Mouse (Mus musculus): Measurements from ENCODE around the gene Coq10b. TPM values are rescaled to one million over a fixed set of nuclear protein-coding genes. Genes with fewer than 3 reads are reported as not detected.

Gene Coq10b
- total and polyA plus RNA-seq, 2 experiments from 2014 or later, result 15.1 to 23.3 TPM

GRCm38 (mm10) chr1:55107644-55108043, 55.1 kb downstream of the Coq10b start:
- no peak for DNase-seq (ENCODE audit: low spot score)
- Histone ChIP-seq H3K9ac (replicated peaks; ENCODE audit: low read length) (no peak overlapping the region), H3K9me3 (ENCODE audit: low read length) (no peaks in the 10 kb centered on the region), H3K4me1 (ENCODE audit: insufficient read depth, low read length) (no peaks in the 10 kb centered on the region), H3K4me3 (ENCODE audit: low read length) (no peak overlapping the region), H3K27ac (no peak overlapping the region), H3K27me3 (ENCODE audit: insufficient read depth, low read length) (no peaks in the 10 kb centered on the region), H3K36me3 (ENCODE audit: insufficient read depth, low read length) (no peaks in the 10 kb centered on the region), H3K4me2 (ENCODE audit: low read depth, low read length) (no peak overlapping the region)
- no peak for TF ChIP-seq CTCF (IDR thresholded peaks at IDR 0.05; ENCODE audit: low read depth)
- WGBS, result 87% methylated on average over 1 of the region's 1 CpGs
- ATAC-seq, result no peak

- H3K9ac ChIP-seq (replicated peaks; ENCODE audit: low read length), result no peak overlapping the region
- no peaks in the 10 kb centered on the region for H3K27me3 ChIP-seq (ENCODE audit: insufficient read depth, low read length)
- H3K27ac ChIP-seq, result no peak overlapping the region
- no peaks in the 10 kb centered on the region for H3K36me3 ChIP-seq (ENCODE audit: insufficient read depth, low read length)
- ATAC-seq (no peak), DNase-seq (ENCODE audit: low spot score) (no peak)
- no peak overlapping the region for H3K4me3 ChIP-seq (ENCODE audit: low read length)
- H3K9me3 ChIP-seq (ENCODE audit: low read length), result no peaks in the 10 kb centered on the region
- 34% methylated on average over 2 of the region's 2 CpGs for WGBS
- no peaks in the 10 kb centered on the region for H3K4me1 ChIP-seq (ENCODE audit: insufficient read depth, low read length)
- H3K4me2 ChIP-seq (ENCODE audit: low read depth, low read length), result no peak overlapping the region
- no peak for TF ChIP-seq CTCF (IDR thresholded peaks at IDR 0.05; ENCODE audit: low read depth)
Observed at GRCm38 (mm10) chr1:55108473-55108872, 55.9 kb downstream of the Coq10b start.

GRCm38 (mm10) chr1:55109066-55109766, 56.6 kb downstream of the Coq10b start:
- H3K27ac ChIP-seq, result no peak overlapping the region
- ATAC-seq, result no peak
- no peak for TF ChIP-seq CTCF (IDR thresholded peaks at IDR 0.05; ENCODE audit: low read depth)
- H3K36me3 ChIP-seq (ENCODE audit: insufficient read depth, low read length), result no peaks in the 10 kb centered on the region
- H3K4me3 ChIP-seq (ENCODE audit: low read length), result no peak overlapping the region
- 92% methylated on average over 4 of the region's 4 CpGs for WGBS
- no peak overlapping the region for H3K4me2 ChIP-seq (ENCODE audit: low read depth, low read length)
- no peak for DNase-seq (ENCODE audit: low spot score)
- H3K9me3 ChIP-seq (ENCODE audit: low read length), result no peaks in the 10 kb centered on the region
- H3K9ac ChIP-seq (replicated peaks; ENCODE audit: low read length), result no peak overlapping the region
- no peaks in the 10 kb centered on the region for H3K27me3 ChIP-seq (ENCODE audit: insufficient read depth, low read length)
- H3K4me1 ChIP-seq (ENCODE audit: insufficient read depth, low read length), result no peaks in the 10 kb centered on the region

Other genes starting within 250 kb of the Coq10b start
- gene Ankrd44, start 126.4 kb upstream of the Coq10b start, total RNA-seq (2014; rRNA removed), result 41.9 and 82.9 TPM in 2 replicates
- 13.7 and 13.8 TPM in 2 replicates for gene Ankrd44, start 126.4 kb upstream of the Coq10b start, polyA plus RNA-seq (2015; fragmentation: Nextera tagmentation; extraction: Ambion mirVana)
- 141 and 306 TPM in 2 replicates for gene Sf3b1, start 25.3 kb upstream of the Coq10b start, total RNA-seq (2014; rRNA removed)
- 261 and 279 TPM in 2 replicates for gene Sf3b1, start 25.3 kb upstream of the Coq10b start, polyA plus RNA-seq (2015; fragmentation: Nextera tagmentation; extraction: Ambion mirVana)
- gene Hspe1, start 35.4 kb downstream of the Coq10b start, total RNA-seq (2014; rRNA removed), result 64.3 and 65.2 TPM in 2 replicates
- gene Hspe1, start 35.4 kb downstream of the Coq10b start, polyA plus RNA-seq (2015; fragmentation: Nextera tagmentation; extraction: Ambion mirVana), result 284 and 309 TPM in 2 replicates
- gene Hspd1, start 35.5 kb downstream of the Coq10b start, total RNA-seq (2014; rRNA removed), result 61.6 and 71.8 TPM in 2 replicates
- gene Hspd1, start 35.5 kb downstream of the Coq10b start, polyA plus RNA-seq (2015; fragmentation: Nextera tagmentation; extraction: Ambion mirVana), result 248 and 253 TPM in 2 replicates
- gene Mob4, start 78.5 kb downstream of the Coq10b start, total RNA-seq (2014; rRNA removed), result 53.6 and 62.9 TPM in 2 replicates
- 141 and 146 TPM in 2 replicates for gene Mob4, start 78.5 kb downstream of the Coq10b start, polyA plus RNA-seq (2015; fragmentation: Nextera tagmentation; extraction: Ambion mirVana)
- 11.2 and 14.2 TPM in 2 replicates for gene Rftn2, start 174.0 kb downstream of the Coq10b start, total RNA-seq (2014; rRNA removed)
- 14.9 and 19.9 TPM in 2 replicates for gene Rftn2, start 174.0 kb downstream of the Coq10b start, polyA plus RNA-seq (2015; fragmentation: Nextera tagmentation; extraction: Ambion mirVana)
- gene Mars2, start 184.4 kb downstream of the Coq10b start, total RNA-seq (2014; rRNA removed), result 9.3 and 10.6 TPM in 2 replicates
- gene Mars2, start 184.4 kb downstream of the Coq10b start, polyA plus RNA-seq (2015; fragmentation: Nextera tagmentation; extraction: Ambion mirVana), result 2.4 and 2.6 TPM in 2 replicates

Data from hindbrain, postnatal 0 days (tissue).